Mouse (Mus musculus): Measurements from ENCODE around the gene Col4a2. TPM values are rescaled to one million over a fixed set of nuclear protein-coding genes. Genes with fewer than 3 reads are reported as not detected.

Gene Col4a2
- polyA plus RNA-seq, 1 experiment from 2014 or later: 41.6 TPM

DNA sequence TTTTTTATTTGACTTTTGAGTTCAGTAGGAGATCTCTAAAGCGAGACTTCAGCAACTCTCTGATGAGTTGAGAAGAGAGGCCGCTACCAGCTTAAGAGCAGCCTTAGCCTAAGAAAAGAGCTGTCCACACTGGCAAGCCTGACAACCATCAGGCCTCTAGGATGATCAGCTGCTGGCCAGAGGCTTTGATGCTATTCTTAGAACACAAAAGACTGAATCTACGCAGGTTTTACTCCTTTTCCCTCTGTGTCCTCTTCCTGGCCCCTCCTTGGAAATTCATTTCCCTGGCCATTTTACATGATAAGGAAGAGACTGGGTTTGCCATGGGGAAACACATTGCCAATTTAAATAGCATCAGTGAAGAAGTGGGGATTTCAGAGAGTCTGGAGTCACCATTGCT is 70.8 kb downstream of the Col4a2 start:
- Histone ChIP-seq H3K27ac (no peak overlapping the region), H3K27me3 (no peaks in the 10 kb centered on the region), H3K36me3 (no peaks in the 10 kb centered on the region), H3K9me3 (no peaks in the 10 kb centered on the region), H3K4me3 (no peak overlapping the region), H3K4me2 (no peak overlapping the region), H3K9ac (no peak overlapping the region), H3K4me1 (replicated peaks) (peaks cover 16% of the 10 kb centered on the region)
- ATAC-seq (ENCODE audit: low FRiP score): no peak
- WGBS: 49% methylated on average over 3 of the region's 3 CpGs

DNA sequence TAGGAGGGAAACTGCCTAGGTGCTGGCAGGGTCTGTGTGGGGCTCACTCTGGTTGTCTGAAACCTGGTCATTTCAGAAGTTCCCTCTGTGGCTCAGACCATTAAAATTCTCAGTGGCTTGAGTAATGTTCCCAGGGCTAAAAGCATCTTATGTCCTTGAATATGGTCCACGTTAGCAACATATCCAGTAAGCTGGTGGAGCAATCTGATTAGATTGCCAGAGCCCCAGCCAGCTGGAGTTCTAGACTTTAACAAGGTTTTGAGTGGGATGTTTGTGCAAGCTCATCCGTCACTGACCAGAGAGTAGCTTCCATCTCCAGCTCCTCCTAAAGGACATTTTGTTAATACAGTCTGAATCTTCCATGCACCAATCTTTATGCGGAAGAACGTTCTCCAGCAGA is 72.2 kb downstream of the Col4a2 start:
- Histone ChIP-seq H3K4me3 (no peak overlapping the region), H3K4me2 (no peak overlapping the region), H3K27ac (no peak overlapping the region), H3K9me3 (no peaks in the 10 kb centered on the region), H3K27me3 (0 out of 2 replicates have a peak, but pooled peaks cover under 1% of the 10 kb centered on the region), H3K4me1 (replicated peaks) (peaks cover 16% of the 10 kb centered on the region), H3K36me3 (no peaks in the 10 kb centered on the region), H3K9ac (no peak overlapping the region)
- 85% methylated on average over 4 of the region's 4 CpGs for WGBS
- ATAC-seq (ENCODE audit: low FRiP score): no peak

DNA sequence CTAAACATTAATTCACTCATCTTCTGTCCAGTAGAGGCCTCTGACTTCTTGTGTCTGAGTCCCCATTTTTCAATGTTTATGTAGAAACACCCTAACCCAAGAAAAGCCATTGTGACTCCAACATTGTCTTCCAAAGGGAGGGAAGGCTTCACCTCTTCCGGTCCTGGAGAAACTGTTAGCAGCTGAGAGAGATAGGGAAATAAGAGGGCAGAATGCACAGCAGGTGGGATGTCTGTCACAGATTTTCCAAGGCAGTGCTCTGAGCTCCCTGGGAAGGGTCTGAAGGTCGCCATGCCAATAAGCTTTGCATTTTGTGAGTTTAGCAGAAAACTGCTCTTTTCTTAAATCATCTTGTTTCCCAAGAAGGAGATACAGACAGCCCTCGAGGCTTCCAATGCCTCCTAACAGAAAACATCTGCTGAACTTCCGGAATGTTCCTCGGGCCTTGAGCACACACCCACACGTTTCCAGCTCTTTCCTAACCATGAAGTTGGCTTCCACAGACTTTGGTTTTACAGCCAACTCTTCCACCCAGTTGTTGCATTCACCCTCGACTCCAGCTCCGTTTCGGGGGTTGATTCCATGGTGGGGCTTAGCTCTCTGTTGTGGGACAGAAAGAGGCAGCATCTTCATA is 72.8 kb downstream of the Col4a2 start:
- H3K9ac ChIP-seq: no peak overlapping the region
- 59% methylated on average over 9 of the region's 9 CpGs for WGBS
- no peaks in the 10 kb centered on the region for H3K36me3 ChIP-seq
- H3K9me3 ChIP-seq: no peaks in the 10 kb centered on the region
- peaks cover 16% of the 10 kb centered on the region for H3K4me1 ChIP-seq (replicated peaks)
- H3K27ac ChIP-seq: no peak overlapping the region
- no peak overlapping the region for H3K4me3 ChIP-seq
- ATAC-seq (ENCODE audit: low FRiP score): no peak
- H3K27me3 ChIP-seq: 0 out of 2 replicates have a peak, but pooled peaks cover 2% of the 10 kb centered on the region
- H3K4me2 ChIP-seq: no peak overlapping the region

DNA sequence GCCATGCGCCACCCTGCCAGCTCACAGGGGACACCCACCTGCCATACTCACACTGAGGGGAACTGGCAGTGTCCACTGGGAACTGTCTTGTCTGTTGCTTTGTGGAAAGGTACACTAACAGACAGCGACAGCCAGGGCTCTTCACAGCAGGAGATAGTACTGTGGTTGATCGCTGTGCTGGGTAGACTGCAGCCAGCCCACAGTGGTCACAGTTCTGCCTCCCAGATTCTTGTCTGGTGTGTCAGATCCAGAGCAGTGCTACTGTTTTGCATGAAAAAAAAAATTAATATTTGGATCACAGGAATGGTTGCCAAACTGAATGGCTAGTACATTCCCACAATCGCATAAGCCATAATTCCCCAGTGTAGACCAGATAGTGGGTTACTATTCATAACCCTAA is 74.7 kb downstream of the Col4a2 start:
- Histone ChIP-seq H3K4me3 (no peak overlapping the region), H3K36me3 (no peaks in the 10 kb centered on the region), H3K9me3 (0 out of 2 replicates have a peak, but pooled peaks cover 4% of the 10 kb centered on the region), H3K4me1 (replicated peaks) (peaks cover 5% of the 10 kb centered on the region), H3K27me3 (0 out of 2 replicates have a peak, but pooled peaks cover 2% of the 10 kb centered on the region), H3K27ac (no peak overlapping the region), H3K4me2 (no peak overlapping the region), H3K9ac (no peak overlapping the region)
- WGBS: 88% methylated on average over 4 of the region's 4 CpGs
- ATAC-seq (ENCODE audit: low FRiP score): no peak

DNA sequence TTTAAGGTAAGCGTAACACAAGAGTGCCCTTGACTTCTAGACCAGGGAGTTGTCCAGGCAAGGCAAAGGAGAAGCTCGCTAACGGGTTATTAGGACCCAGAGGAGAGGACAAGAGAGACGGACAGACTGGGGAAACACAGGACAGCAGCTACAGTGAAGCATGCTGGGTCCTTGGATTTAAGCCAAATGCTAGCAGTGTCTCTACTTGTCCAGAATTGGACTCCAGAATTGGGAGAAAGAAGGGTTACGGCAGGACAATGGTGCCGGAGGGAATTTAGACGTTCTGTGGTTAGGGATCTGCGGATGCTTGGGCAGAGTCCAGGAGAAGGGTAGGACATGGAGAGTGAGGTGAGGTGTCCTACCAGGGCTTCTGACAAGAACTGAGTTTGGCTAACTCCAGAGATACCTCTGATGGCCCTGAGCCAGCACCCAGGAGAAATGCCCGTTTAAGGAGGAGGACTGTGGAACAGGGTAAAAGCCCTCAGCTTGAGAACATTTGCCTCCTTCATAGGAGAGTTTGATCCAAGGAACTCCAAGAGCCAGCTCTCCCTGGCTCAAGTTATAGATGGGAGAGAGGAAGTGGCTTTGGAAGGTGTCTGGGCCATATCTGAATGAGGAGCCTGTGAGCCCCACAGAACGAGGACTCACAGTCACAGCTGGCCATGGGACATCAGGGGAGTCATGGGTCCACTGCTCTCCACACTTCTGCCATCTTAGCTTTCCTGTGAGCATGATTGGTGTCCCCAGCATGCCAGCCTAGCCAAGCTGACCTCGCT is 76.9 kb downstream of the Col4a2 start:
- WGBS: 88% methylated on average over 11 of the region's 11 CpGs
- no peak overlapping the region for H3K4me3 ChIP-seq
- no peak overlapping the region for H3K9ac ChIP-seq
- 0 out of 2 replicates have a peak, but pooled peaks cover 4% of the 10 kb centered on the region for H3K9me3 ChIP-seq
- no peak for ATAC-seq (ENCODE audit: low FRiP score)
- 0 out of 2 replicates have a peak, but pooled peaks cover 2% of the 10 kb centered on the region for H3K27me3 ChIP-seq
- no peak overlapping the region for H3K4me2 ChIP-seq
- no peak overlapping the region for H3K27ac ChIP-seq
- 0 out of 2 replicates have a peak, but pooled peaks cover 10% of the 10 kb centered on the region for H3K4me1 ChIP-seq (replicated peaks)
- H3K36me3 ChIP-seq: no peaks in the 10 kb centered on the region

DNA sequence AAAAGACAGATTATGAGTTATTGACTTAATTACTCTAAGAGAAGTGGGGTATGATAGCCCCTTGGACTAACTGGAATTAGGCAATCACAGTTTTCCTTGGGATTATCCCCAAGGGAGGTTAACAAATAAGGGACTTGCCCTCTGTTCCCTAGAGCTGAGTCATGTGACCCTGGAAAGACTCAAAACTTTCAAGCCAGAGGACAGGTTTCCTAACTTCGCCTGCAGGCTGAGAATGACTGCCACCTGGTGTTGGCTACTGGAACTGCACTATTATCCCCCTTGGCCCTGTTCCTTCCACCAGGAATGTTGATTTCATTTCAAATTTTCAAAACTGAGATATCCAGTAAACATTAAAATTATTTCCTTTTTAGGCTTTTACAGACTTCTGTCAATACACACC is 80.1 kb downstream of the Col4a2 start:
- Histone ChIP-seq H3K9me3 (0 out of 2 replicates have a peak, but pooled peaks cover 4% of the 10 kb centered on the region), H3K36me3 (no peaks in the 10 kb centered on the region), H3K9ac (no peak overlapping the region), H3K27ac (no peak overlapping the region), H3K27me3 (0 out of 2 replicates have a peak, but pooled peaks cover 2% of the 10 kb centered on the region), H3K4me1 (replicated peaks) (0 out of 2 replicates have a peak, but pooled peaks cover 10% of the 10 kb centered on the region), H3K4me2 (no peak overlapping the region), H3K4me3 (no peak overlapping the region)
- WGBS: 4% methylated on average over 1 of the region's 1 CpGs
- ATAC-seq (ENCODE audit: low FRiP score): no peak

DNA sequence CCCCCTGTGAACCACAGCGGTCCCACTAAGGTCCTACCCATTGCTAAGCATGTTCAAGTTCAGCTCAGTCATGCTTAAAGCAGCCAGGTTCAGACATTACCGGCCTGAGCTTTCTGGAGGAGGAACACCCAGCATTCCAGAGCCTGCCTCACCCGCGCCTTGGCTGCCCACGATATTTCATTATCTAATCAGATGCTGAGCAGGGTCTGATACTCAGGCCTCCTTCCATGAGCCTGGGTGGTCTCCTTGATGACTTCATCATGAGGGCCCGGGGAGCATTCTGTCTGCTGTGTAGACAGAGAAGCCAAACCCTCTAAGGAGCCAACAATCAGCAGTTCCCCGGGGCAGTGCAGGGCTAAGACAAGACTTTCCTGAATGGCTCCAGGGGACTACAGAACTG is 80.6 kb downstream of the Col4a2 start:
- H3K27ac ChIP-seq: no peak overlapping the region
- 0 out of 2 replicates have a peak, but pooled peaks cover 2% of the 10 kb centered on the region for H3K27me3 ChIP-seq
- peak; percentile 7; the same call in 1 of the 2 replicates for ATAC-seq (ENCODE audit: low FRiP score)
- H3K9ac ChIP-seq: no peak overlapping the region
- H3K4me3 ChIP-seq: no peak overlapping the region
- H3K4me1 ChIP-seq (replicated peaks): 0 out of 2 replicates have a peak, but pooled peaks cover 10% of the 10 kb centered on the region
- H3K36me3 ChIP-seq: no peaks in the 10 kb centered on the region
- H3K4me2 ChIP-seq: no peak overlapping the region
- WGBS: 56% methylated on average over 7 of the region's 7 CpGs
- 0 out of 2 replicates have a peak, but pooled peaks cover 4% of the 10 kb centered on the region for H3K9me3 ChIP-seq

DNA sequence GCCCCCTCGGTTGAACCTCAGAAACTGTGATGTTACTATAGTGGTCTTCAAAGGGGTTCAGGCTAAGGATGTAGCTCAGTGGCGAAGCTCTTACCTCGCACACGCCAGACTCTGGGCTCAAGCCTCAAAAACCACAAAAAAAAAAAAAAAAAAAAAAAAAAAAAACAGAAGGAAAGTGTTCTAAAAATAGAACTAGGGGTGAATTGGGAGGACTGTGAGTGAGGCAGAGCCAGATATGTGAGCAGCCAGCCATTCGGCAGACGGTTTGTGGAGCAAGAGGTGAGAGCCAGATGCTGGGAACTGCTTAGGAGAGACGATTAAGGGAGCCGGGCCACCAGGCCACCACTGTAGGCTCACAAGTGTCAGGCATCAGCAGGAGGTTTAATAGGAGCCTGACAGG is 81.0 kb downstream of the Col4a2 start:
- ATAC-seq (ENCODE audit: low FRiP score): no peak

DNA sequence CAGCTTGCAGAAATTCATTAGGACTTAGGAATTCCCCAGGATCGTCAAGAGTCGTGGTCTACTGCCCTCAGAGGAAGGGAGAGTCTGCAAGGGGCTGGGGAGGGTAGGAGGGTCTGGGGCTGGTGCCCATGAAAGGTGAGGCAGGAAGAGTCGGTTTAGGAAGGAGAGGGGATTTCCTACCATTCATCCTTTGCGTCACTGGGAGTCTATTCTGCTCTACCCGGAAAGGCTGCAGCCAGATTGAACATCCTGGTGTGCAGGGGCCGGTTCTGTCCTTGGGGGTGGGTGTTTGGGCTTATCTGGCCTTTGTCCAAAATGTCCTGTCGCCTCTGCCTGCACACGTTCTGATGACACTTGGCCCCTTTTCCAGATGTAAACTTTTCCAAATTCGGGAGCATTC is 82.2 kb downstream of the Col4a2 start:
- no peaks in the 10 kb centered on the region for H3K36me3 ChIP-seq
- no peak overlapping the region for H3K4me2 ChIP-seq
- H3K27me3 ChIP-seq: 0 out of 2 replicates have a peak, but pooled peaks cover 2% of the 10 kb centered on the region
- no peak overlapping the region for H3K4me3 ChIP-seq
- no peak overlapping the region for H3K9ac ChIP-seq
- ATAC-seq (ENCODE audit: low FRiP score): no peak
- 75% methylated on average over 9 of the region's 9 CpGs for WGBS
- H3K4me1 ChIP-seq (replicated peaks): 0 out of 2 replicates have a peak, but pooled peaks cover 13% of the 10 kb centered on the region
- no peak overlapping the region for H3K27ac ChIP-seq
- H3K9me3 ChIP-seq: 0 out of 2 replicates have a peak, but pooled peaks cover 4% of the 10 kb centered on the region

More for the DNA sequence above, 81.0 kb downstream of the Col4a2 start:
- no peak overlapping the region for H3K4me3 ChIP-seq
- 67% methylated on average over 8 of the region's 8 CpGs for WGBS
- H3K4me1 ChIP-seq (replicated peaks): 0 out of 2 replicates have a peak, but pooled peaks cover 10% of the 10 kb centered on the region
- no peak overlapping the region for H3K4me2 ChIP-seq
- H3K27me3 ChIP-seq: 0 out of 2 replicates have a peak, but pooled peaks cover 2% of the 10 kb centered on the region
- no peak overlapping the region for H3K27ac ChIP-seq
- H3K9ac ChIP-seq: no peak overlapping the region
- H3K36me3 ChIP-seq: no peaks in the 10 kb centered on the region
- H3K9me3 ChIP-seq: 0 out of 2 replicates have a peak, but pooled peaks cover 4% of the 10 kb centered on the region

DNA sequence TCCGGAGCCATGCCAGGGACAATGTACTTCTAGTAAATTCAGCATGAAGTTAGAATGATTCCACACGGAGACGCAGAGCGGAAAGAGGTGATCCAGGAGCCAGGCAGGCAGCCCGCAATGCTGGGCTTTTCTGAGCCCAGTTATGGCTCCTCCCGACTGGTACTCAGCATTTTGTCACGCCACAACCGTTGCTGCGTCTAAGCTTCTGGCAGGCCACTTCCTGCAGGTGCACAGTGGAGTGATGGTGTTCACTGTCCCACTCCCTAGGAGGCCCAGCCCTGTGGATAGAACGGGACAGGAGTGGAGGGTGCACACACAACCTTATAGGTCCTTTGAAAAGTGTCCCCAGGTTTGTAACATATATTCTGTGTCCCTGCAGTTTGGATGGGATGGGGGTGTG is 83.0 kb downstream of the Col4a2 start:
- Histone ChIP-seq H3K9me3 (0 out of 2 replicates have a peak, but pooled peaks cover 4% of the 10 kb centered on the region), H3K9ac (no peak overlapping the region), H3K4me1 (replicated peaks) (0 out of 2 replicates have a peak, but pooled peaks cover 15% of the 10 kb centered on the region), H3K4me2 (no peak overlapping the region), H3K27ac (no peak overlapping the region), H3K36me3 (no peaks in the 10 kb centered on the region), H3K27me3 (no peaks in the 10 kb centered on the region), H3K4me3 (no peak overlapping the region)
- ATAC-seq (ENCODE audit: low FRiP score): no peak
- 86% methylated on average over 10 of the region's 10 CpGs for WGBS

DNA sequence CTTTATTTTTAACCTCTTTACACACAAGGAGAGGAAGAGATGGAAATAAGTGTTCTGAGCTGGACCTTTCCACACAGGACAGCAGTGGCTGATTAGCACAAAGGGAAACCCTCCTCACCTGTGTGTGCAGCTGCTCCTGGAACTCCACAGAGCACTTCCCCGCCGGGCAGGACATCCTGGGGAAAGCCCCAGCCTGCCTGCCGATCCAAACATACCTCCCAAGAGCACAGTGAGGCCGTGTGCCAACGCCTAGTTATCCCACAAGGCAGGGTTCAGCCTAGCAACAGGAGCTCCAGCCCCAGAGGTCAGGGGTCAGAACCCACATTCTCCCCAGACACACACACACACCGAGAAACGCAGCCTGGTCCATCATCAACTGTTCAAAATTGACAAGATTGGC is 83.5 kb downstream of the Col4a2 start:
- Histone ChIP-seq H3K27ac (no peak overlapping the region), H3K9me3 (0 out of 2 replicates have a peak, but pooled peaks cover 4% of the 10 kb centered on the region), H3K4me1 (replicated peaks) (0 out of 2 replicates have a peak, but pooled peaks cover 15% of the 10 kb centered on the region), H3K4me2 (no peak overlapping the region), H3K27me3 (no peaks in the 10 kb centered on the region), H3K9ac (no peak overlapping the region), H3K36me3 (no peaks in the 10 kb centered on the region), H3K4me3 (no peak overlapping the region)
- no peak for ATAC-seq (ENCODE audit: low FRiP score)
- WGBS: 68% methylated on average over 7 of the region's 7 CpGs

DNA sequence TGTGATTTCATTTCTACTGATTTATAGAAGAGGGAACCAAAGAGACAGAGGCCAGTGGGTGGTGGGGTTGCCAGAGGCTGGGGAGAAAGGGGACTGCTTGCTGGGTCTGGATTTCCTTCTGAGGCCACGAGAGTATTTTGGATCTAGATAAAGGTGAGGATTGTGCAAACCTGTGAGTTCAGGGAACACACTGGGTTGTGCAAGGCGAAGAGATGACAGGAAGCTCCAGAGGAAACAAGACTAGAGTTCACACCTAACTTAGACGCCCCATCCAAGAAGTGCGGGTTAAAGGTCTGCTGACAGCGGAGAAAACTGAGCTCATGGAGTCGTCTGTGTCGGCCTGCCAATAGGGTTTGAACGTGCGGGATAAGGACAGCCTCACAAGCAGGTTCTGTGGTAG is 84.5 kb downstream of the Col4a2 start:
- Histone ChIP-seq H3K27me3 (no peaks in the 10 kb centered on the region), H3K9ac (no peak overlapping the region), H3K9me3 (no peaks in the 10 kb centered on the region), H3K36me3 (no peaks in the 10 kb centered on the region), H3K4me1 (replicated peaks) (0 out of 2 replicates have a peak, but pooled peaks cover 15% of the 10 kb centered on the region), H3K27ac (no peak overlapping the region), H3K4me2 (no peak overlapping the region), H3K4me3 (no peak overlapping the region)
- no peak for ATAC-seq (ENCODE audit: low FRiP score)
- WGBS: 89% methylated on average over 9 of the region's 9 CpGs

Measured in hindbrain, embryonic 13.5 days (tissue).